Mouse (Mus musculus): ENCODE data around the gene Braf.

The Braf gene

GRCm38 (mm10) chr6:39610207-39610606 is 115.1 kb downstream of the Braf start:
- no peak for DNase-seq (ENCODE audit: low read depth in 1 of 2, low spot score in 2 of 2)

- DNase-seq (ENCODE audit: low read depth in 1 of 2, low spot score in 2 of 2): no peak
Observed at GRCm38 (mm10) chr6:39607365-39607764, 117.9 kb downstream of the Braf start.

DNA sequence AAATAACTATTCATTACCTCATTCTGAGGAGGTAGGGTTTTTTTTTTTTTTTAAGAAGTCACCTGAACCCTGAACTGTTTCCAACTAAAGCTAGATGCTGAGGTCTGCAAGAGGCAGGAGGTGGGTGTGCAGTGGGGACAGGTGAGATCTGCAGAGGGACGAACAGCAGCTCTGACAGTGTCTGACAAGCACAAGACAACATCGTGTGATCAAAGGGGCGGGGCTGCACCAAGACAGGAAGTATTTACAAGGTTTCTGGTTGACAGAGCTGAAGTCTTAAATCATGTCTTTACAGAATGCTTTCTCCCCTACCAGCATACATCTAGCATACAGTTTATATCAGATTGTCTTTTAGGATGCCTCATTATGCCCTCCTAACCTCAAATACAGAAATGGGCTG is 118.4 kb downstream of the Braf start:
- DNase-seq (ENCODE audit: low read depth in 1 of 2, low spot score in 2 of 2): no peak

GRCm38 (mm10) chr6:39606056-39606455 is 119.2 kb downstream of the Braf start:
- DNase-seq (ENCODE audit: low read depth in 1 of 2, low spot score in 2 of 2): no peak

- DNase-seq (ENCODE audit: low read depth in 1 of 2, low spot score in 2 of 2): no peak
Observed at GRCm38 (mm10) chr6:39604565-39604964, 120.7 kb downstream of the Braf start.

DNA sequence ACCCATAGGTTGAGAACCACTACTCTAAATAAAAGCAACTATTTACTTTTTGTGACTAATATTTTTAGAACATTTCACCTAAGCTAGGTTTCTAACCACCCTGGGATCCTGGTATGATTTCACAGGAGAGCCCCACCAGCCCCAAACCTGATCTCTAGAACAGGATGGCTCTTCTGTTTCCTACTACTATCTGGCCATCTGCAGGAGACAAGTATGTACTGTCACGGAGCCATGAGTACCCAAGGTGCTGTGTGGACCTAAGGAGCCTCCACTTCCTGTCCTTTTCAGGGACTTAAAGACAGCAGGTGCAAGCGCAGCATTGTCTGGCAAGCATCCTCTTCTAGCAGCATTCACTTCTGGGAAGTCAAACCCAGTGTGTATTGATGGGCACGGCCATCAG is 123.4 kb downstream of the Braf start:
- DNase-seq (ENCODE audit: low read depth in 1 of 2, low spot score in 2 of 2): no peak

DNA sequence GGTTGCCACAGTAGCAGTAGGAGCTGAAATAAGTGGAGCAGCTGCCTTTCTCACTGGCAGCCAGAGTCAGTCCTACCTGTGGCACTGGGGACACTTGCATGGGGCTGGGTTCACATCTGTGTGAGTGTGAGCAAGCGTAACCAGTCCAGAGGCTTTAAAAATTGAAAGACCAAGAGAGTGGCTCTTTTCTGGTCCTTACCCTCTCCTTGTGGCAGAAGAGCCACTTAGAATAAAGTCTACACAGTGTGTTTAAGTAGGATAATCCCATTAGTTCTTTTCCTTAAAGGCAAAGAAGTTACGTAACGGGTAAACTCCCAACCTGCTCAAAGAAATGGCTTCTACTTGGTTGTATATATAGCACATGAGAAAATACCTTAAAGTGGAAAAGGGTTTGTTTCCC is 124.4 kb downstream of the Braf start:
- no peak for DNase-seq (ENCODE audit: low read depth in 1 of 2, low spot score in 2 of 2)

GRCm38 (mm10) chr6:39592401-39593214 is 132.7 kb downstream of the Braf start, which contains the start of gene Ndufb2:
TSS of gene Ndufb2 (plus strand) at chr6:39592574.
- DNase-seq (ENCODE audit: low read depth in 1 of 2, low spot score in 2 of 2): peak; percentile 79 to 88

DNA sequence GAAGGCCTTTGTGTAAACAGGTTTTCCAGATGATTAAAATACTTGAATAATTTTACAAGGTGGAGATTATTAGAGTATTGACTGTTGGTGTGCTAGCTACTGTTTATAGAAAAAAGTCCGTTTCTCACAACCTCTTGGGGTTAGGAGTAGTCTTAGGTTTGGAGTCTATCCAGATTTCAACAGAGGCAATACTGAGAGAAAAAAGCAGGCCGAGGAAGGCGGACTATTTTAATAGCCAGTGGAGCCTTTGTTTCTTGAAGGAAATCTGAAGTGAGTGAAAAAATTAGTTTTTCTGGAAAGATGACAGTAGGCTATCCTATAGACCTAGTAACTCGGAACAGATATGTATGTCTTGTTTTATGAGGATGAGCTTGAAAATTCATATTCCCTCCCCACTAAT is 133.8 kb downstream of the Braf start:
- DNase-seq (ENCODE audit: low read depth in 1 of 2, low spot score in 2 of 2): no peak

DNA sequence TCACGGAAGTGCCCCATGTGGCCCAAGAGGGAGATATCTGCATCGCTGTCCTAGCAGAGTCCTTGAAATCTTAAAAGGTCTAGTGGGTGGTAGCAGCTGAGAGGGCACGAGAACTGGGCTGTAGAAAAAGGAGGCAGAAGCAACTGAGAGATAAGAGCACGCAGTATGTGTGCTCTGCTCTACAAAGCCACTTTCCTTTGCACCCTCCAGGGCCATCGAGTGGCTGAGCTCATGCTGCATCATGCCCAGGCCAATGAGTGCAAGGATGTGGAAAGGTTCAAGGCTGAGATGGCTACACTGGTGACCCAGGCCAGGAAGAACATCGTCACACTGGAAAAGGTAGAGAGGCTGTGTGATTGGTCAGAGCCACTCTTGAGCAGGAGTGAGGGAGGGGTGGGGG is 139.7 kb downstream of the Braf start, which contains the start of gene Gm42420:
Gene Gm42420 (plus strand): TSS at position 237 of the 400 bp plus-strand sequence.
- no peak for DNase-seq (ENCODE audit: low read depth in 1 of 2, low spot score in 2 of 2)

DNA sequence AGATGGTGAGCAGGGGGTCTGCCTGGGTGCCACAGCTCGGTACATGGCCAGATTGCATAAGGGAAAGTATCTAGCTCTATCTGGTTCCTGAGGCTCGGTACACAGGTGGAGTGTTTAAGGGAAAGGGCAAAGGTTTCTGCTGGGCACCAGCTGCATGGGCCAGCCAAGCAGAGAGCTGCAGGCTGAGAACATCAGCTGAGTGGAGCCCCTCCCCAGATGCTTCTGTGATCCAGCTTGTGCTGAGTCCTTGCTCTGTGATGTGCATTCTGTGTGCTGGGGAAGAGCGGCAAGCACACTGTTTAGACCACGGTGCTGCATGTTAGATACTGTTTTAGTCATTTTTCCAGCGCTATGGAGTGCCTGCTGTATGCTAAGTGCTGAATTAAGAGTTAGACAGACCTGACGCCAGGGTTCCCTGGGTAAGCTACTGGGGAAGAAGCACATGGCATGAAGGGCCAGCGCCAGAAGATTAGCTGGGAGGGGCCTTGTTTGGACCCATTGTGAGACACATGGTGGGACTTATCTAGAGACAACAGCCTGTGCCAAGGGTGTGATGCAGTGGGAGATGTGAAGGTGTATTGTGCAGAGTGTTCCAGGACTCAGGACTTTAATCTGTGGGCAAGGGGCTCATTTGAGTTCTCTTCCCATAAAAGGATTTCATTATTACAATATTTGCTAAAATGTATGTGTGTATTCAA is 144.0 kb downstream of the Braf start:
- DNase-seq (ENCODE audit: low read depth in 1 of 2, low spot score in 2 of 2): no peak

DNA sequence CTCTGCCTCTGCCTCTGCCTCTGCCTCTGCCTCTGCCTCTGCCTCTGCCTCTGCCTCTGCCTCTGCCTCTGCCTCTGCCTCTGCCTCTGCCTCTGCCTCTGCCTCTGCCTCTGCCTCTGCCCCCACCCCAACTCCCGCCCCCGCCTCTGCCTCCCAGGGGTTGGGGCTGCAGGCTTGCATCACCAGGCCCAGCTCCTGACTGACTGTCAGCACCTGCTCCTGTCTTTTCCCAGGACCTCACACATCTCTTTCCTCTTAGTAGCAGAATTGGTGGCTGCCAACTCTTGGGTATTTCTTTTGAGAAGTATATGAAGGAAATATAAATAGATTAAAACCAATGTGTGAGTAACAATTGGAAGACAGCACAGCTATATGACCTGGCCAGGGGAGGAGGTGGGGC is 144.7 kb downstream of the Braf start:
- no peak for DNase-seq (ENCODE audit: low read depth in 1 of 2, low spot score in 2 of 2)

DNA sequence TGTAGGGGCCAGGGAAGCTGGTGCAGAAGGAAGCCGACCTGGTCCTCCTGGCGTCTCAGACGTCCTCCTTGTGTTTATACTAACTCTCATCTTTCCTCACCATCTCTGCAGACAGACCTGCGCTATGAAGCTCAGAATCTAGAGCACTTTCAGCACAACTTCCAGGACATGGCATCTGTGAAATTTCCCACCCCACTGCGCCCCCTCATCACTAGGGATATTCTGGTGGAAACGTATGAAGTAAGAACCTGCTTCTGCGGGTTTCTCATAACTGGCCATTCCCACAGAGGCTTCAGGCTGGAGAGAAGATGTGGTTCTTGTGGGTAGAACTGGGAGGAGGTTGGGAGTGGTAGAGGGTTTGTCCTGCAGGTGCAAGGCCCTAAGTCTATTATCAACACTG is 145.7 kb downstream of the Braf start:
- DNase-seq (ENCODE audit: low read depth in 1 of 2, low spot score in 2 of 2): no peak

DNA sequence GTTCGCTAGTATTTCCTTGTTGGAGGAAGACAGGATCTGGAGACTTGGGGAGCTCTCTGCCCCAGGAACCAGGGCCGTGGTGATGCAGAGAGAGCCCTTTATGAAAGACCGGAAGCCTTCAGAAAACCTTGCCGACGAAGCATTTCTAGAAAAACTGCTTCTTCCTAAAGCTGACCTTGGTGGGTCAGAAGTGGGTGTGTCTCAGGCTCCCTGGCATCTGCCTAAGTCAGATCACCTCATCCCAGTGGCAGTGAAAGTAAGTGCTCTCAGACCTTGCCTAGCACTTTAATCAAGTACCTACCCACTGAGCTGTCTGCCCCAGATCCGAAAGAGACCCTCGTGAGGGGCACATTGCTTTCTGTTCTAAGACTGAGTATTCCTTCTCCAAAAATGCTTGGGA is 150.3 kb downstream of the Braf start:
- DNase-seq (ENCODE audit: low read depth in 1 of 2, low spot score in 2 of 2): no peak

DNA sequence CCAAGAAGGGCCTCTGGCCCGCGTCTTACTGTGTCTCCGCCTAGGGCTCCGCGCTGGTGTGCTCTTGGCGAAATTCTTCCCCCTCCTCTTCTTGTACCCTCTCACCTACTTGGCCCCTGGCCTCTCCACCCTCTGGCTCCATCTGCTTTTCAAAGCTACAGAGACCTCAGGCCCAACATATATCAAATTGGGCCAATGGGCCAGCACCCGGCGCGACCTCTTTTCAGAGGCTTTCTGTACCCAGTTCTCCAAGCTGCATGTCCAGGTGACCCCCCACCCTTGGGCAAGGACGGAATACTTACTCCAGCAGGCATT is 150.8 kb downstream of the Braf start:
- no peak for DNase-seq (ENCODE audit: low read depth in 1 of 2, low spot score in 2 of 2)

- peak in 1 of 2 experiments; percentile 49 for DNase-seq (ENCODE audit: low read depth in 1 of 2, low spot score in 2 of 2)
Observed at GRCm38 (mm10) chr6:39573791-39574554, 151.3 kb downstream of the Braf start, which contains the start of gene Adck2. TSS of gene Adck2 (plus strand) at chr6:39573873.

DNA sequence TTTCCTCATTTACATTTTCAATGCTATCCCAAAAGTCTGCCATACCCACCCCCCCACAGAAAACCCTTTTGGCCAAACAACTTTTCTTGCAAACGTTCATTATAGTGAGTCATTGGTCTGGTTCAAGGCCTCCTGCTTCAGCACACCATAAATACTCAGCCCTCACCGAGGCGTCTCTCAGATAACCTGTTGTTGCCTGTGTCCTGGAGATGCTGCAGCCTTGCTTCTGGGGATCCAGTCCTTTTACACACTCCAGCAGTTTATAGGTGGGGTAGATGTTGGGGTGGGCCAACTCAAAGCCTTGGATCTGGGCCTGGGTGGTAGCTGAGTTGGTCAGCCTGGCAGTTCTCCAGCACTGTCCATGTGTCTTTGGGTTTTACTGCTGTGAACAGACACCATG is 154.8 kb downstream of the Braf start:
- no peak for DNase-seq (ENCODE audit: low read depth in 1 of 2, low spot score in 2 of 2)

DNA sequence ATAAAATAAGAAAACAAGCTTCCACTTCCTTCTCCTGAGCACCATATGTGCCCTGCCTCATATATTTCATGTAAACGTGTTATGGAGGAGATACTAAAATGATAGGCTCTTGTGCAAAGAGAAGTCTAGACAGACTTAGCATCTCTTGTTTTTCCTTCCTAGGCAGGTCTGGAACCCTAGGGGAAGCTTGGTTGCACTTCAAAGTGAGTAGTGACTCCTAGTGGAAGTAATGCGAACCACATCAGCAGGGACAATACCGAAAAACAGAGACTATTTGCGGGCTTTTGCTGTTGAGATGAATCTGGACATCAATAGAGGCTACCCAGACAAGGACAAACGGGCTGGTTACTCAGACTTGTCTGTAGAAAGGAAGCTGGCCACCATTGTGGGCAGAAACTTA is 157.7 kb downstream of the Braf start:
- DNase-seq (ENCODE audit: low read depth in 1 of 2, low spot score in 2 of 2): no peak

DNA sequence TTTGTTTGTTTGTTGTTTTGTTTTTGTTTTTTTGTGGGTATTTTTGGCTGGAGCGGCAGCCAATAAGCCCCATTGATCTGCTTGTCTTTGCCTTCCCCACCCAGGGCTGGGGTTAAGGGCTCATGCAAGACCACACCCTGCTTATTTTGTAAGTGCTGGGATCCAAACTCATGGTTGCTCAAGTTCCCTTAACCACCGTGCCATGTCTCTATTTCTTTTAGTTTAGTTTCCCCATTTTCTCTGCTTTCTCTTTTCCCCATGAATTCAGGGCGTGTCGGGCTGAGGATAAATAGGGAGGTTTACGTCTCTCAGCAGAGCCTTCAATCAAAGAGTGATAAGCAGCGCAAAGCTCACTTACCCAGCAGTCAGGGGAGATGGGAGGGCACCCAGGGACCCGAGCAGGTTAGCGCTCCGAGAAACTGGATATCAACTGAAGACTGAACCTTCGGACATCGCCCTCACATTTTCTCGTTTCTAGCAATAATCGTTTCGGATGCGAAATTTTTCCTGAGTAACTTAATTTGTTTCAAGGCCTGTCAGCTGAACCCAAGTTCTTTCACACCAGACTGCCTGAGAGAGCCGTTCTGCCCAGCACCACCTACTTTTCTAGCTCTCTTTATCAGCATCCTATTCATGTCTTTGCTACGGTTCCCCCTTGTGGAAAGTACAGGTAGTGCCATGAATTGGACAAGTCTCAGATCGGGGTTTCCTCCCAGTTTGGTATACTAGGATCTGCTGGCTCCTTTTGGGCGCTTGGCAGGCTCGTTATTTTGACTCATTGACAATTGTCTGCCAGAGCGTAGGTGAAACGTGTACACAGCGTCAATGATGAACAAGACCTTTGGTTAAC is 162.9 kb downstream of the Braf start:
- peak in 1 of 2 experiments; percentile 57 for DNase-seq (ENCODE audit: low read depth in 1 of 2, low spot score in 2 of 2)

GRCm38 (mm10) chr6:39559276-39559939 is 165.9 kb downstream of the Braf start:
- no peak for DNase-seq (ENCODE audit: low read depth in 1 of 2, low spot score in 2 of 2)

All from monocyte, adult 2 months (primary cell).